Mouse (Mus musculus) testis, adult 2 months (tissue): ENCODE results near the gene Spag9.

Experiments
- CTCF ChIP-seq: fragments of 200-500 bp; IDR thresholded peaks from 2 replicates; pipeline ENCODE4 v1.5.1; 2012; ENCODE audit warnings: low read depth, mild to moderate bottlenecking, inconsistent platforms, low read length, moderate library complexity; ENCODE audit not compliant: control insufficient read depth, insufficient read depth, insufficient replicate concordance
- POLR2A ChIP-seq: fragments of 200-500 bp; IDR thresholded peaks from 2 replicates; pipeline ENCODE4 v1.6.1; 2012; ENCODE audit warnings: low read depth, mild to moderate bottlenecking, inconsistent platforms, low read length, moderate library complexity; ENCODE audit not compliant: control insufficient read depth

DNA sequence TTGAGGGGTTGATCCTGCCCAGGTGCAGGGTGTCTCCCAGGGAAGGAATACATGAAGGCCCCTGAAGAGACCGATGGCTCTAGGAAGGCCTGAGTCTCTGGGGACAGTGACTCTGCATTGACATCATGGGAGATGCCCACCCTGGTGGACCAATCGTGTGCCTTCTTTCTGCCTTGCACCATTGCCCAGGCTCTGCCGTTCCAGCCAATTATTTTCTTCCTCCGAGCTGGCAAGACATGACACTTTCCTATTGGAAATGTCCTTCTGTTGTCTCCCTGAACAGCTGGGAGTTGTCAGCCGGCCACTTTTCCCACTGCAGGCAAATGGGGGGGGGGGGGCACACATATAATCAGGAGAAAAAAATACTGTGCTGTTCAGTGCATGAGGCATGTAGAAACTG, 172.3 kb downstream of the Spag9 start:
- TF ChIP-seq CTCF (no peak), POLR2A (no peak)
